Mouse (Mus musculus): ENCODE measurements around the gene Zzz3. TPM values are rescaled to one million over a fixed set of nuclear protein-coding genes. Genes with fewer than 3 reads are reported as not detected.
"Not testable (repeated sequence)": the region's sequence is repeated elsewhere in the genome, so short reads cannot be mapped to it uniquely, and the experiment has no call there.

Gene Zzz3
- polyA plus RNA-seq, 1 experiment from 2014 or later, result 68.6 TPM

GRCm38 (mm10) chr3:152457308-152458035, 62.2 kb downstream of the Zzz3 start:
- no peak overlapping the region for H3K4me3 ChIP-seq (ENCODE audit: low read depth, low read length)
- no peak overlapping the region for H3K4me2 ChIP-seq
- H3K4me1 ChIP-seq (ENCODE audit: insufficient read depth), result no peaks in the 10 kb centered on the region
- DNase-seq, result no peak
- H3K9me3 ChIP-seq (ENCODE audit: low read depth, low read length), result no peaks in the 10 kb centered on the region
- peaks cover 80% of the 10 kb centered on the region for H3K36me3 ChIP-seq (ENCODE audit: insufficient read depth)
- no peak for ATAC-seq (ENCODE audit: insufficient read depth)
- no peak overlapping the region for H3K9ac ChIP-seq
- 92% methylated on average over 2 of the region's 2 CpGs for WGBS
- TF ChIP-seq CTCF (IDR thresholded peaks at IDR 0.05; ENCODE audit: low read depth), result no peak
- no peak overlapping the region for H3K27ac ChIP-seq (ENCODE audit: low read depth)
- H3K27me3 ChIP-seq (ENCODE audit: insufficient read depth, low read length), result no peaks in the 10 kb centered on the region

- DNase-seq; H3K4me1 ChIP-seq (ENCODE audit: insufficient read depth); H3K9ac ChIP-seq; H3K4me3 ChIP-seq (ENCODE audit: low read depth, low read length); H3K9me3 ChIP-seq (ENCODE audit: low read depth, low read length); H3K27me3 ChIP-seq (ENCODE audit: insufficient read depth, low read length); H3K4me2 ChIP-seq; H3K27ac ChIP-seq (ENCODE audit: low read depth); ATAC-seq (ENCODE audit: insufficient read depth): not testable (repeated sequence)
- 83% methylated on average over 4 of the region's 4 CpGs for WGBS
- H3K36me3 ChIP-seq (ENCODE audit: insufficient read depth), result peaks cover 82% of the 10 kb centered on the region
These were observed 63.6 kb downstream of the Zzz3 start for GRCm38 (mm10) chr3:152458875-152459274.

DNA sequence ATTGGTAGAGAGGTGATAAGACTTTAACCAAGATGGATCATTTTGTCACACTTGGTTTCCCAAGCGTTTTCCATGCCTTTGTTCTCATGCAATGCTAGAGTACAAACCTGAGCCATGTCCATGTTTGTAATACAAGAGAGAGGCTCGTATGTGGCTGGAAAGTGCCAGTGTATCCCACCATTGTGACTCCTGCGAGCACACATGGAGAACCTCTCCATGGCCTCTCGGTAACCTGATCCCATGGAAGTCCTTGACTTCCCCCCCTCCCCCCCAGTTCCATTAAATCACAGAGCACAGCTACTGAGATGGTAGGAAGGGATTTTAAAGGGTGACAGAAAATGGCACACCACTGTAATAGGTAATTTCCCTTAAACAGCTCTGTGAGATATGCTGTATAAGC, 65.5 kb downstream of the Zzz3 start:
- Histone ChIP-seq H3K4me3 (ENCODE audit: low read depth, low read length) (no peak overlapping the region), H3K36me3 (ENCODE audit: insufficient read depth) (peaks cover 67% of the 10 kb centered on the region), H3K4me2 (no peak overlapping the region), H3K4me1 (ENCODE audit: insufficient read depth) (no peaks in the 10 kb centered on the region), H3K27me3 (ENCODE audit: insufficient read depth, low read length) (no peaks in the 10 kb centered on the region), H3K9ac (no peak overlapping the region), H3K9me3 (ENCODE audit: low read depth, low read length) (no peaks in the 10 kb centered on the region), H3K27ac (ENCODE audit: low read depth) (no peak overlapping the region)
- DNase-seq, result no peak
- TF ChIP-seq CTCF (IDR thresholded peaks at IDR 0.05; ENCODE audit: low read depth), result no peak
- ATAC-seq (ENCODE audit: insufficient read depth), result no peak
- WGBS, result 27% methylated on average over 4 of the region's 4 CpGs

DNA sequence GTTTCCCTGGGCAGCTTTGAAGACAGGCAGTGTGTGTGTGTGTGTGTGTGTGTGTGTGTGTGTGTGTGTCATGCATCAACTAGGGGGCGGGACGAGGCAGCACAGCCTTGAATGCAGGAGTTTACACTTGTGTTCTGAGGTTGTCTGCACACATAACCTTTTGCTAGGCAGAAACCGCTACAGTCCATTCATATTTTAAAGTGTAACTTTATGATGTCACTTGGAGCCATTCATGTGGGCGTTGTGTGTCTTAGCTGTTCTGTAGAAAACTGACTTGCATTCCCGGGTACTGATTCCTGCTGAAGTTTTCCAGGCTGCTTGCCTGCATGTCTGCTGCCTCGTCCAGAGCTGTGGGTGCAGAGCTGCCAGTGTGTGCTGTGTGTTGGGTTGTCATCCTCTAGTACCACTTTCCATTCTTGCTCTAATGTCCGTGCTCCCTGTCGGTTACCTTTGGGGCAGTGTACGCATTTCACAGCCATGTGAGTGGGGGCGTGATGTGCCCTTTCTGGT, 66.8 kb downstream of the Zzz3 start:
- Histone ChIP-seq H3K4me1 (ENCODE audit: insufficient read depth) (no peaks in the 10 kb centered on the region), H3K9me3 (ENCODE audit: low read depth, low read length) (no peaks in the 10 kb centered on the region), H3K4me2 (no peak overlapping the region), H3K4me3 (ENCODE audit: low read depth, low read length) (no peak overlapping the region), H3K27me3 (ENCODE audit: insufficient read depth, low read length) (no peaks in the 10 kb centered on the region), H3K36me3 (ENCODE audit: insufficient read depth) (peaks cover 54% of the 10 kb centered on the region), H3K27ac (ENCODE audit: low read depth) (no peak overlapping the region), H3K9ac (no peak overlapping the region)
- DNase-seq, result no peak
- ATAC-seq (ENCODE audit: insufficient read depth), result no peak
- WGBS, result 79% methylated on average over 10 of the region's 10 CpGs
- TF ChIP-seq CTCF (IDR thresholded peaks at IDR 0.05; ENCODE audit: low read depth), result no peak

DNA sequence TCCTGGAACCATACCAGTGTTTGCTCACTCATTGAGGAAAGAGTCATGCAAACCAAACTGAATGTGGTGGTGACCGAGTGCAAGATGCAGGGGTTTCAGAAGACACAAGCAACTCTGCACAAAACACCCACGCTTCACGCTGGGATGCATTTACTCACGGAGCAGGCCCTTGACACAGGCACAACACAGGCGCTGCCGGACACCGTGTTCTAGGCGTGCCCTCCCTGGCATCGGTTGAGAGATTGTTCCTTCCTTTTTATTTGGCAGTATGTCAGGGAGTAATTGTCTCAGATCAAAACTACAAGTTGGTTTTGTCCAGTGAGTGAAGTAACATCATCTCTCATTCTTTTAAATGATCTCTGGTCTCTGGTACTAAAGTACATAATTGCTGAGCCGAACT, 67.6 kb downstream of the Zzz3 start:
- H3K27me3 ChIP-seq (ENCODE audit: insufficient read depth, low read length), result no peaks in the 10 kb centered on the region
- no peak overlapping the region for H3K4me2 ChIP-seq
- peaks cover 47% of the 10 kb centered on the region for H3K36me3 ChIP-seq (ENCODE audit: insufficient read depth)
- no peaks in the 10 kb centered on the region for H3K9me3 ChIP-seq (ENCODE audit: low read depth, low read length)
- H3K4me1 ChIP-seq (ENCODE audit: insufficient read depth), result no peaks in the 10 kb centered on the region
- TF ChIP-seq CTCF (IDR thresholded peaks at IDR 0.05; ENCODE audit: low read depth), result no peak
- WGBS, result 93% methylated on average over 10 of the region's 10 CpGs
- no peak overlapping the region for H3K4me3 ChIP-seq (ENCODE audit: low read depth, low read length)
- DNase-seq (no peak), ATAC-seq (ENCODE audit: insufficient read depth) (no peak)
- no peak overlapping the region for H3K27ac ChIP-seq (ENCODE audit: low read depth)
- H3K9ac ChIP-seq, result no peak overlapping the region

- DNase-seq (no peak), ATAC-seq (ENCODE audit: insufficient read depth) (no peak)
- 89% methylated on average over 3 of the region's 3 CpGs for WGBS
- Histone ChIP-seq H3K4me2 (no peak overlapping the region), H3K36me3 (ENCODE audit: insufficient read depth) (peaks cover 39% of the 10 kb centered on the region), H3K4me3 (ENCODE audit: low read depth, low read length) (no peak overlapping the region), H3K27ac (ENCODE audit: low read depth) (no peak overlapping the region), H3K9ac (no peak overlapping the region), H3K27me3 (ENCODE audit: insufficient read depth, low read length) (no peaks in the 10 kb centered on the region), H3K9me3 (ENCODE audit: low read depth, low read length) (no peaks in the 10 kb centered on the region), H3K4me1 (ENCODE audit: insufficient read depth) (no peaks in the 10 kb centered on the region)
- TF ChIP-seq CTCF (IDR thresholded peaks at IDR 0.05; ENCODE audit: low read depth), result no peak
These were observed 69.2 kb downstream of the Zzz3 start for GRCm38 (mm10) chr3:152464462-152464861.

GRCm38 (mm10) chr3:152465338-152465737, 70.1 kb downstream of the Zzz3 start:
- H3K27me3 ChIP-seq (ENCODE audit: insufficient read depth, low read length), result no peaks in the 10 kb centered on the region
- no peaks in the 10 kb centered on the region for H3K4me1 ChIP-seq (ENCODE audit: insufficient read depth)
- no peak overlapping the region for H3K4me2 ChIP-seq
- no peak for TF ChIP-seq CTCF (IDR thresholded peaks at IDR 0.05; ENCODE audit: low read depth)
- WGBS, result 84% methylated on average over 6 of the region's 6 CpGs
- H3K4me3 ChIP-seq (ENCODE audit: low read depth, low read length), result no peak overlapping the region
- ATAC-seq (ENCODE audit: insufficient read depth) (no peak), DNase-seq (no peak)
- H3K27ac ChIP-seq (ENCODE audit: low read depth), result no peak overlapping the region
- peaks cover 34% of the 10 kb centered on the region for H3K36me3 ChIP-seq (ENCODE audit: insufficient read depth)
- H3K9me3 ChIP-seq (ENCODE audit: low read depth, low read length), result no peaks in the 10 kb centered on the region
- no peak overlapping the region for H3K9ac ChIP-seq
